Mouse (Mus musculus) lung, postnatal 0 days (tissue): Measurements from ENCODE around the gene Sh3rf1.

ENCODE experiments used
- CTCF ChIP-seq: IDR thresholded peaks from 2 replicates; pipeline ENCODE4 v1.5.1; 2016; ENCODE audit warnings: antibody characterized with exemption, mild to moderate bottlenecking
- EP300 ChIP-seq: IDR thresholded peaks from 2 replicates; pipeline ENCODE4 v1.6.1; 2016; ENCODE audit warnings: antibody characterized with exemption, mild to moderate bottlenecking, control low read depth

DNA sequence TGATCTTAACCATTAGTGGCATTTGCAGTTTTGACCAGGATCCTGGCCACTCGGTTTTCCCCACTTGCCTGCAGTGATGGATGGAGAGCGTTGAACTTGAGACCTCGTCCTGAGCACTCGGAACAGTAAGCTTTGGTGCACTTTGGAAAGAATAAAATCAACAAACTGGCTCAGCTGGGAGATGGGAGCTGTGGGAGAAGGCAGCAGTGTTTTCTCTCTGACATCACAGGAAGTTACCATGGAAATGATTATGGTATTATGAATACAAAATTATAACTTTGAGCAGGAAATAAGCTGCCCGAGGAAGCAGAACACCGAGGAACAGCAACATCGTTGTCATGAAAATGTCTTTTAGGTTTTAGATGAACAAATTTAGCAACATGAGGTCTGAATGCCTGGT lies 65.0 kb downstream of the Sh3rf1 start:
- TF ChIP-seq EP300 (no peak), CTCF (no peak)
